In genomic region chr11:61854988-61855411, GRCm38 (mm10) we compare ENCODE assay signal across 8 mouse cellular contexts. TPM values are rescaled to one million over a fixed set of nuclear protein-coding genes. Genes with fewer than 3 reads are reported as not detected.
DNase-seq lines count a peak whose midpoint lies in the region; ATAC-seq and TF ChIP-seq lines count a peak whose summit lies in the region.

TSS of gene Ulk2 (minus strand) at chr11:61855073.

- H3K36me3 ChIP-seq in E14TG2a.4 (ENCODE audit: insufficient read depth, low read length), result no peaks in the 10 kb centered on the region
- H3K36me3 ChIP-seq in forebrain, embryonic 12.5 days (replicated peaks), result no peaks in the 10 kb centered on the region
- H3K36me3 ChIP-seq in heart, postnatal 0 days (replicated peaks; ENCODE audit: control insufficient read depth, insufficient read depth, low read length), result peaks cover 11% of the 10 kb centered on the region
- H3K36me3 ChIP-seq in liver, embryonic 16.5 days (ENCODE audit: control insufficient read depth, insufficient read depth), result no peaks in the 10 kb centered on the region
- peaks cover 4% of the 10 kb centered on the region; the same call in 1 of the 2 replicates for H3K36me3 ChIP-seq in neural tube, embryonic 15.5 days

- H3K27me3 ChIP-seq in E14TG2a.4 (ENCODE audit: insufficient read depth, low read length), result peaks cover 30% of the 10 kb centered on the region
- no peaks in the 10 kb centered on the region for H3K27me3 ChIP-seq in forebrain, embryonic 12.5 days
- H3K27me3 ChIP-seq in heart, postnatal 0 days (ENCODE audit: control insufficient read depth, insufficient read depth, low read length), result no peaks in the 10 kb centered on the region
- H3K27me3 ChIP-seq in liver, embryonic 16.5 days (ENCODE audit: control insufficient read depth, insufficient read depth, low read depth, low read length), result no peaks in the 10 kb centered on the region
- no peaks in the 10 kb centered on the region for H3K27me3 ChIP-seq in neural tube, embryonic 15.5 days (replicated peaks)

- no peak for TF ChIP-seq CTCF in E14TG2a.4 (conservative IDR thresholded peaks at IDR 0.05; ENCODE audit: low read length)
- no peak for TF ChIP-seq CTCF in heart, postnatal 0 days (IDR thresholded peaks at IDR 0.05; ENCODE audit: low read depth)

- no peak; the same call in 1 of the 2 replicates for TF ChIP-seq EP300 in heart, postnatal 0 days (IDR thresholded peaks at IDR 0.05; ENCODE audit: low read depth)

- WGBS in forebrain, embryonic 12.5 days, result under 1% methylated on average over 56 of the region's 58 CpGs
- WGBS in heart, postnatal 0 days, result 1% methylated on average over 41 of the region's 58 CpGs
- under 1% methylated on average over 58 of the region's 58 CpGs for WGBS in liver, embryonic 16.5 days (ENCODE audit: insufficient replicate concordance)
- WGBS in neural tube, embryonic 15.5 days, result under 1% methylated on average over 58 of the region's 58 CpGs

- H3K9ac ChIP-seq in forebrain, embryonic 12.5 days, result peak within 1 kb of the TSS; percentile 99
- peak within 1 kb of the TSS; percentile 94 for H3K9ac ChIP-seq in heart, postnatal 0 days (replicated peaks; ENCODE audit: low read depth, low read length)
- peak within 1 kb of the TSS; percentile 88 for H3K9ac ChIP-seq in liver, embryonic 16.5 days (ENCODE audit: low read depth, low read length)
- H3K9ac ChIP-seq in neural tube, embryonic 15.5 days (replicated peaks), result peak within 1 kb of the TSS; percentile 99

- peak; percentile 56 for DNase-seq in c-Kit-positive CD71-positive TER-119-negative erythroid progenitor cells, embryonic 14.5 days (ENCODE audit: low read depth)
- peak; percentile 83 for DNase-seq in heart, postnatal 0 days (ENCODE audit: low spot score)
- DNase-seq in kidney, postnatal 4 days, result peak; percentile 91 to 94
- peak; percentile 90 for DNase-seq in testis, postnatal 14 days (ENCODE audit: low spot score)

- peak within 1 kb of the TSS; percentile 95 for H3K4me3 ChIP-seq in E14TG2a.4 (replicated peaks; ENCODE audit: low read length)
- peak within 1 kb of the TSS; percentile 98 for H3K4me3 ChIP-seq in forebrain, embryonic 12.5 days (replicated peaks)
- H3K4me3 ChIP-seq in heart, postnatal 0 days (ENCODE audit: low read depth, low read length), result peak within 1 kb of the TSS; percentile 76
- H3K4me3 ChIP-seq in liver, embryonic 16.5 days (ENCODE audit: low read depth, low read length), result peak within 1 kb of the TSS; percentile 77
- H3K4me3 ChIP-seq in neural tube, embryonic 15.5 days (replicated peaks), result peak within 1 kb of the TSS; percentile 86

- H3K9me3 ChIP-seq in E14TG2a.4 (ENCODE audit: low read length), result no peaks in the 10 kb centered on the region
- no peaks in the 10 kb centered on the region for H3K9me3 ChIP-seq in forebrain, embryonic 12.5 days
- H3K9me3 ChIP-seq in heart, postnatal 0 days (replicated peaks; ENCODE audit: control insufficient read depth, low read length), result no peaks in the 10 kb centered on the region
- no peaks in the 10 kb centered on the region for H3K9me3 ChIP-seq in liver, embryonic 16.5 days (replicated peaks; ENCODE audit: control insufficient read depth, low read length)
- no peaks in the 10 kb centered on the region for H3K9me3 ChIP-seq in neural tube, embryonic 15.5 days (replicated peaks)

- peaks cover 10% of the 10 kb centered on the region for H3K4me1 ChIP-seq in E14TG2a.4 (replicated peaks; ENCODE audit: low read depth, low read length)
- peaks cover 13% of the 10 kb centered on the region for H3K4me1 ChIP-seq in forebrain, embryonic 12.5 days
- H3K4me1 ChIP-seq in heart, postnatal 0 days (ENCODE audit: control insufficient read depth, insufficient read depth), result peaks cover 5% of the 10 kb centered on the region; the same call in 1 of the 2 replicates
- H3K4me1 ChIP-seq in liver, embryonic 16.5 days (ENCODE audit: control insufficient read depth, low read depth, low read length), result peaks cover 3% of the 10 kb centered on the region
- H3K4me1 ChIP-seq in neural tube, embryonic 15.5 days, result peaks cover 27% of the 10 kb centered on the region

- H3K27ac ChIP-seq in forebrain, embryonic 12.5 days, result peak within 1 kb of the TSS; percentile 96
- peak within 1 kb of the TSS; percentile 90 for H3K27ac ChIP-seq in heart, postnatal 0 days (ENCODE audit: low read depth)
- peak within 1 kb of the TSS; percentile 79 for H3K27ac ChIP-seq in liver, embryonic 16.5 days (ENCODE audit: low read length)
- H3K27ac ChIP-seq in neural tube, embryonic 15.5 days (replicated peaks), result peak within 1 kb of the TSS; percentile 95

- H3K4me2 ChIP-seq in forebrain, embryonic 12.5 days, result peak within 1 kb of the TSS; percentile 77
- peak within 1 kb of the TSS; percentile 88 for H3K4me2 ChIP-seq in heart, postnatal 0 days (ENCODE audit: low read depth, low read length)
- H3K4me2 ChIP-seq in liver, embryonic 16.5 days (ENCODE audit: low read depth, low read length), result peak within 1 kb of the TSS; percentile 86
- peak within 1 kb of the TSS; percentile 79 for H3K4me2 ChIP-seq in neural tube, embryonic 15.5 days

- peak; percentile 93 for ATAC-seq in forebrain, embryonic 12.5 days (ENCODE audit: low FRiP score)
- ATAC-seq in heart, postnatal 0 days (ENCODE audit: insufficient read depth, low read depth), result peak; percentile 88
- peak; percentile 75 for ATAC-seq in liver, embryonic 16.5 days (ENCODE audit: low read depth)
- ATAC-seq in neural tube, embryonic 15.5 days (ENCODE audit: low FRiP score), result peak; percentile 94

RNA-seq across cellular contexts. Expression of gene Ulk2, which starts in this region (rescaled TPM):
- 31.4 and 32.3 TPM in 2 replicates for polyA plus RNA-seq in forebrain, embryonic 12.5 days (2016; fragmentation: Nextera tagmentation; extraction: Ambion mirVana)
- total RNA-seq in heart, postnatal 0 days (2014; rRNA removed; ENCODE audit: low replicate concordance), result 33.8 and 41.0 TPM in 2 replicates
- 8.6 and 9.2 TPM in 2 replicates for polyA plus RNA-seq in heart, postnatal 0 days (2015; fragmentation: Nextera tagmentation; extraction: Ambion mirVana)
- 2.3 and 3.3 TPM in 2 replicates for polyA plus RNA-seq in liver, embryonic 16.5 days (2015; fragmentation: Nextera tagmentation; extraction: Ambion mirVana)
- 28.9 and 31.4 TPM in 2 replicates for polyA plus RNA-seq in neural tube, embryonic 15.5 days (2015; fragmentation: Nextera tagmentation; extraction: Ambion mirVana)

Comparison
In these comparisons a context has a peak if more than half of its experiments do, and no peak if none do; other contexts are left out.
1. Peak in every context shown above with its lines: DNase-seq, ATAC-seq, H3K4me3 ChIP-seq and H3K27ac ChIP-seq.